Mouse (Mus musculus) kidney, embryonic 14.5 days (tissue): Measurements from ENCODE around the gene Fam171a2. TPM values are rescaled to one million over a fixed set of nuclear protein-coding genes. Genes with fewer than 3 reads are reported as not detected.

Experiments used
- ATAC-seq: fragments of 200-750 bp; cut with Nextera tagmentation; 2 replicates; pipeline ENCODE4 v1.8.0; 2017; ENCODE audit warnings: moderate number of reproducible peaks, mild to moderate bottlenecking, moderate TSS enrichment, moderate library complexity; ENCODE audit not compliant: low FRiP score, low TSS enrichment
- H3K27ac ChIP-seq: fragments of 300-500 bp; sonication (generic); 2 replicates; pipeline ENCODE4 v1.5.1; 2014; ENCODE audit warnings: low read depth, mild to moderate bottlenecking, low read length, moderate library complexity, mixed read lengths
- H3K27me3 ChIP-seq: fragments of 300-500 bp; sonication (generic); 2 replicates; pipeline ENCODE4 v1.6.1; 2014; ENCODE audit warnings: mild to moderate bottlenecking, low read length; ENCODE audit not compliant: control insufficient read depth, insufficient read depth
- H3K36me3 ChIP-seq: fragments of 300-500 bp; sonication (generic); 2 replicates; pipeline ENCODE4 v1.6.1; 2014; ENCODE audit warnings: low read length, mixed read lengths; ENCODE audit not compliant: control insufficient read depth, insufficient read depth
- H3K4me1 ChIP-seq: fragments of 300-500 bp; sonication (generic); 2 replicates; pipeline ENCODE4 v1.6.1; 2014; ENCODE audit warnings: low read length, mixed read lengths; ENCODE audit not compliant: control insufficient read depth, insufficient read depth
- H3K4me2 ChIP-seq: fragments of 300-500 bp; sonication (generic); replicated peaks from 2 replicates; pipeline ENCODE4 v1.6.1; 2014; ENCODE audit warnings: low read depth, mild to moderate bottlenecking, low read length
- H3K4me3 ChIP-seq: fragments of 300-500 bp; sonication (generic); 2 replicates; pipeline ENCODE4 v1.5.1; 2014; ENCODE audit warnings: mild to moderate bottlenecking, low read length
- H3K9ac ChIP-seq: fragments of 300-500 bp; sonication (generic); 2 replicates; pipeline ENCODE4 v1.6.1; 2014; ENCODE audit warnings: low read depth, mild to moderate bottlenecking, low read length, moderate library complexity
- H3K9me3 ChIP-seq: fragments of 300-500 bp; sonication (generic); 2 replicates; pipeline ENCODE4 v1.6.1; 2016; ENCODE audit warnings: low read length; ENCODE audit not compliant: control insufficient read depth
- WGBS: fragments of 180-500 bp; shearing (Covaris S2); extraction: QIAGEN DNeasy Blood & Tissue Kit; methylation state at CpG from one replicate; pipeline ENCODE4 v1.1.7; 2014; 5-methylcytosine and 5-hydroxymethylcytosine counted together
- polyA plus RNA-seq: library from polyadenylated mRNA; unstranded; fragments of >200 nt; fragmentation: Nextera tagmentation; extraction: Ambion mirVana; gene quantifications from 2 replicates; pipeline ENCODE4 v1.2.1, GENCODE M21; 2014

Gene Fam171a2
- polyA plus RNA-seq, 1 experiment from 2014 or later: 12.3 TPM

- Histone ChIP-seq H3K27me3 (no peaks in the 10 kb centered on the region; the same call in 1 of the 2 replicates), H3K4me3 (no peak overlapping the region), H3K9me3 (no peaks in the 10 kb centered on the region), H3K9ac (no peak overlapping the region), H3K4me1 (peaks cover 35% of the 10 kb centered on the region), H3K4me2 (no peak overlapping the region), H3K36me3 (peaks cover 38% of the 10 kb centered on the region), H3K27ac (no peak overlapping the region)
- peak; percentile 12; the same call in 1 of the 2 replicates for ATAC-seq
- WGBS: 13% methylated on average over 7 of the region's 7 CpGs
These were observed 13.1 kb downstream of the Fam171a2 start for GRCm38 (mm10) chr11:102434406-102434805.

GRCm38 (mm10) chr11:102433866-102434265, 13.6 kb downstream of the Fam171a2 start:
- no peak for ATAC-seq
- 91% methylated on average over 7 of the region's 7 CpGs for WGBS
- Histone ChIP-seq H3K4me1 (peaks cover 33% of the 10 kb centered on the region), H3K9me3 (no peaks in the 10 kb centered on the region), H3K4me2 (no peak overlapping the region), H3K27me3 (no peaks in the 10 kb centered on the region; the same call in none of the 2 replicates), H3K4me3 (no peak overlapping the region), H3K27ac (no peak overlapping the region), H3K36me3 (peaks cover 33% of the 10 kb centered on the region), H3K9ac (no peak overlapping the region)

- Histone ChIP-seq H3K36me3 (peaks cover 29% of the 10 kb centered on the region), H3K4me3 (no peak overlapping the region), H3K4me2 (no peak overlapping the region), H3K9me3 (no peaks in the 10 kb centered on the region), H3K9ac (0 out of 2 replicates have a peak overlapping the region, but pooled peaks have one; percentile 12), H3K4me1 (peaks cover 26% of the 10 kb centered on the region), H3K27me3 (no peaks in the 10 kb centered on the region; the same call in none of the 2 replicates), H3K27ac (no peak overlapping the region)
- 96% methylated on average over 6 of the region's 6 CpGs for WGBS
- no peak for ATAC-seq
These were observed 14.6 kb downstream of the Fam171a2 start for GRCm38 (mm10) chr11:102432896-102433295.

GRCm38 (mm10) chr11:102432115-102432843, 15.2 kb downstream of the Fam171a2 start:
- no peak for ATAC-seq
- Histone ChIP-seq H3K36me3 (peaks cover 27% of the 10 kb centered on the region), H3K4me3 (no peak overlapping the region), H3K9me3 (no peaks in the 10 kb centered on the region), H3K4me1 (peaks cover 20% of the 10 kb centered on the region), H3K9ac (0 out of 2 replicates have a peak overlapping the region, but pooled peaks have one; percentile 12), H3K4me2 (no peak overlapping the region), H3K27me3 (no peaks in the 10 kb centered on the region; the same call in none of the 2 replicates), H3K27ac (no peak overlapping the region; the same call in 1 of the 2 replicates)
- WGBS: 71% methylated on average over 16 of the region's 16 CpGs

- peaks cover 16% of the 10 kb centered on the region for H3K4me1 ChIP-seq
- no peak overlapping the region; the same call in 1 of the 2 replicates for H3K27ac ChIP-seq
- H3K27me3 ChIP-seq: no peaks in the 10 kb centered on the region; the same call in 1 of the 2 replicates
- no peak overlapping the region for H3K4me3 ChIP-seq
- 86% methylated on average over 3 of the region's 3 CpGs for WGBS
- no peak overlapping the region for H3K9ac ChIP-seq
- no peak overlapping the region for H3K4me2 ChIP-seq
- H3K36me3 ChIP-seq: peaks cover 27% of the 10 kb centered on the region
- ATAC-seq: no peak
- no peaks in the 10 kb centered on the region for H3K9me3 ChIP-seq
These were observed 15.8 kb downstream of the Fam171a2 start for GRCm38 (mm10) chr11:102431728-102432114.

GRCm38 (mm10) chr11:102431018-102431645, 16.4 kb downstream of the Fam171a2 start:
- Histone ChIP-seq H3K4me2 (peak overlapping the region; percentile 89), H3K4me3 (peak overlapping the region; percentile 65), H3K27me3 (no peaks in the 10 kb centered on the region; the same call in 1 of the 2 replicates), H3K4me1 (peaks cover 16% of the 10 kb centered on the region), H3K27ac (peak overlapping the region; percentile 80), H3K9ac (peak overlapping the region; percentile 62), H3K36me3 (peaks cover 22% of the 10 kb centered on the region), H3K9me3 (no peaks in the 10 kb centered on the region)
- 0 out of 2 replicates have a peak, but pooled peaks have one; percentile 9 for ATAC-seq
- WGBS: under 1% methylated on average over 7 of the region's 7 CpGs

GRCm38 (mm10) chr11:102430121-102431017, 17.1 kb downstream of the Fam171a2 start, which contains the start of gene Grn:
Grn (plus strand) TSS chr11:102430315.
- Histone ChIP-seq H3K4me2 (peak within 1 kb of the TSS; percentile 89), H3K27ac (peak within 1 kb of the TSS; percentile 80), H3K9me3 (no peaks in the 10 kb centered on the region), H3K9ac (peak within 1 kb of the TSS; percentile 62), H3K4me3 (peak within 1 kb of the TSS; percentile 65), H3K36me3 (peaks cover 14% of the 10 kb centered on the region), H3K4me1 (peaks cover 16% of the 10 kb centered on the region), H3K27me3 (no peaks in the 10 kb centered on the region; the same call in 1 of the 2 replicates)
- WGBS: under 1% methylated on average over 29 of the region's 29 CpGs
- ATAC-seq: peak; percentile 95

- Histone ChIP-seq H3K4me2 (peak overlapping the region; percentile 89), H3K9me3 (no peaks in the 10 kb centered on the region), H3K36me3 (peaks cover 6% of the 10 kb centered on the region), H3K27me3 (no peaks in the 10 kb centered on the region; the same call in 1 of the 2 replicates), H3K4me1 (peaks cover 16% of the 10 kb centered on the region), H3K4me3 (peak overlapping the region; percentile 65), H3K27ac (no peak overlapping the region), H3K9ac (peak overlapping the region; percentile 60; the same call in 1 of the 2 replicates)
- 42% methylated on average over 3 of the region's 3 CpGs for WGBS
- ATAC-seq: no peak
These were observed 17.9 kb downstream of the Fam171a2 start for GRCm38 (mm10) chr11:102429551-102429950.
